Mouse (Mus musculus) left cerebral cortex, postnatal 10 days (tissue): ENCODE results near the gene Orai1. TPM values are rescaled to one million over a fixed set of nuclear protein-coding genes. Genes with fewer than 3 reads are reported as not detected.

ENCODE experiments used
- DNase-seq, 2 experiments: peaks; one replicate each; pipeline ENCODE4 v3.0.0; 2021 to 2022; ENCODE audit warnings: low spot score in 2 of 2, mixed read lengths in 1 of 2; ENCODE audit errors: extremely low spot score in 1 of 2
- intact Hi-C: fragments of 180-260 bp; cut with DNase I; formaldehyde crosslinking; loops from one replicate; pipeline ENCODE4 v1.15.1; 2025
- total RNA-seq, 2 experiments: library from RNA; stranded (reverse); gene quantifications; 2 replicates each; pipeline ENCODE4 v1.2.3; 2021

Orai1 gene
- total RNA-seq, 2 experiments from 2014 or later = 9.0 to 10.1 TPM

GRCm38 (mm10) chr5:122993811-122994210, 21.1 kb upstream of the Orai1 start:
- intact Hi-C loops = no loop called here
- no peak for DNase-seq

GRCm38 (mm10) chr5:122994303-122994846, 20.5 kb upstream of the Orai1 start:
- DNase-seq = peak; percentile 84 to 95
- intact Hi-C loops = no loop called here

GRCm38 (mm10) chr5:122994910-122995309, 20.0 kb upstream of the Orai1 start:
- DNase-seq = no peak
- intact Hi-C loops = no loop called here

GRCm38 (mm10) chr5:122997205-122998204, 17.4 kb upstream of the Orai1 start:
- intact Hi-C loops = no loop called here
- no peak for DNase-seq

- intact Hi-C loops = no loop called here
- no peak for DNase-seq
These were observed 14.0 kb upstream of the Orai1 start for GRCm38 (mm10) chr5:123000901-123001300.

- DNase-seq = no peak
- intact Hi-C loops = no loop called here
These were observed 8.9 kb upstream of the Orai1 start for GRCm38 (mm10) chr5:123005716-123006592.

GRCm38 (mm10) chr5:123008877-123009493, 5.9 kb upstream of the Orai1 start:
- intact Hi-C loops = no loop called here
- DNase-seq = peak in 1 of 2 experiments; percentile 34

- DNase-seq = peak in 1 of 2 experiments; percentile 53
- intact Hi-C loops = loop anchor here (5.0 kb wide), 2 partner anchors 37 to 43 kb away; partner anchors contain the start of gene Morn3
These were observed 5.0 kb upstream of the Orai1 start for GRCm38 (mm10) chr5:123009873-123010272.

GRCm38 (mm10) chr5:123010806-123011205, 4.1 kb upstream of the Orai1 start:
- DNase-seq = no peak
- intact Hi-C loops = loop anchor here (5.0 kb wide), 2 partner anchors 36 to 44 kb away; partner anchors contain the start of gene Morn3

- no peak for DNase-seq
- intact Hi-C loops = loop anchor here (5.0 kb wide), 2 partner anchors 36 to 44 kb away; partner anchors contain the start of gene Morn3
These were observed 3.2 kb upstream of the Orai1 start for GRCm38 (mm10) chr5:123011705-123012104.

- DNase-seq = peak; percentile 65 to 81
- intact Hi-C loops = loop anchor here (5.0 kb wide), 2 partner anchors 34 to 46 kb away; partner anchors contain the start of gene Morn3
These were observed 1.1 kb upstream of the Orai1 start for GRCm38 (mm10) chr5:123013599-123014315.

GRCm38 (mm10) chr5:123015915-123016314, 1.0 kb downstream of the Orai1 start:
- intact Hi-C loops = loop anchor here (5.0 kb wide), 1 partner anchor 89 kb away; no protein-coding TSS in a partner anchor
- no peak for DNase-seq

- DNase-seq = no peak
- intact Hi-C loops = loop anchor here (5.0 kb wide), 1 partner anchor 90 kb away; no protein-coding TSS in a partner anchor
These were observed 2.6 kb downstream of the Orai1 start for GRCm38 (mm10) chr5:123017504-123017903.

GRCm38 (mm10) chr5:123019336-123020016, 4.6 kb downstream of the Orai1 start:
- peak in 1 of 2 experiments; percentile 41 for DNase-seq
- intact Hi-C loops = loop anchor here (5.0 kb wide), 1 partner anchor 92 kb away; no protein-coding TSS in a partner anchor

GRCm38 (mm10) chr5:123020426-123020825, 5.6 kb downstream of the Orai1 start:
- intact Hi-C loops = no loop called here
- DNase-seq = no peak

- no peak for DNase-seq
- intact Hi-C loops = no loop called here
These were observed 6.6 kb downstream of the Orai1 start for GRCm38 (mm10) chr5:123021438-123021837.

- intact Hi-C loops = no loop called here
- no peak for DNase-seq
These were observed 8.2 kb downstream of the Orai1 start for GRCm38 (mm10) chr5:123023049-123023448.
